Mouse (Mus musculus): ENCODE results near the gene Eddm3b. TPM values are rescaled to one million over a fixed set of nuclear protein-coding genes. Genes with fewer than 3 reads are reported as not detected.

The Eddm3b gene
- polyA plus RNA-seq (2015; fragmentation: Nextera tagmentation; extraction: Ambion mirVana), result 2.0 and 2.8 TPM in 2 replicates

GRCm38 (mm10) chr14:51113916-51114560 is at the start of gene Eddm3b:
Gene Eddm3b (plus strand): TSS chr14:51114426.
- ATAC-seq (replicated peaks; ENCODE audit: low FRiP score, low read depth), result peak; percentile 71
- DNase-seq (ENCODE audit: low spot score), result peak; percentile 53
- Histone ChIP-seq H3K27ac (peak within 1 kb of the TSS; percentile 42; the same call in 1 of the 2 replicates), H3K27me3 (ENCODE audit: insufficient read depth, low read length) (no peaks in the 10 kb centered on the region), H3K9ac (ENCODE audit: low read depth, low read length) (no peak within 1 kb of the TSS), H3K4me1 (replicated peaks; ENCODE audit: insufficient read depth, low read length) (no peaks in the 10 kb centered on the region), H3K4me3 (replicated peaks; ENCODE audit: low read depth, low read length) (no peak within 1 kb of the TSS), H3K36me3 (ENCODE audit: insufficient read depth, low read length) (no peaks in the 10 kb centered on the region), H3K4me2 (ENCODE audit: low read length) (no peak within 1 kb of the TSS), H3K9me3 (replicated peaks; ENCODE audit: low read length) (no peaks in the 10 kb centered on the region)
- no peak for TF ChIP-seq CTCF (IDR thresholded peaks at IDR 0.05; ENCODE audit: low read depth)
- 22% methylated on average over 12 of the region's 12 CpGs for WGBS

GRCm38 (mm10) chr14:51068956-51069355 is 45.3 kb upstream of the Eddm3b start:
- Histone ChIP-seq H3K4me3 (replicated peaks; ENCODE audit: low read depth, low read length) (no peak overlapping the region), H3K9ac (ENCODE audit: low read depth, low read length) (no peak overlapping the region), H3K36me3 (ENCODE audit: insufficient read depth, low read length) (no peaks in the 10 kb centered on the region), H3K9me3 (replicated peaks; ENCODE audit: low read length) (no peaks in the 10 kb centered on the region), H3K27me3 (ENCODE audit: insufficient read depth, low read length) (no peaks in the 10 kb centered on the region), H3K27ac (no peak overlapping the region), H3K4me1 (replicated peaks; ENCODE audit: insufficient read depth, low read length) (peaks cover 8% of the 10 kb centered on the region; the same call in 1 of the 2 replicates), H3K4me2 (ENCODE audit: low read length) (no peak overlapping the region)
- peak; percentile 77 for DNase-seq (ENCODE audit: low spot score)
- TF ChIP-seq CTCF (IDR thresholded peaks at IDR 0.05; ENCODE audit: low read depth), result no peak
- no peak for ATAC-seq (replicated peaks; ENCODE audit: low FRiP score, low read depth)
- WGBS, result 60% methylated on average over 5 of the region's 5 CpGs

- DNase-seq (ENCODE audit: low spot score), result peak; percentile 58
- WGBS, result 92% methylated on average over 2 of the region's 2 CpGs
Observed at GRCm38 (mm10) chr14:51069617-51070016, 44.6 kb upstream of the Eddm3b start.

GRCm38 (mm10) chr14:51074335-51074734 is 39.9 kb upstream of the Eddm3b start, which contains the start of gene Olfr750:
Gene Olfr750 (minus strand): TSS chr14:51074435.
- no peaks in the 10 kb centered on the region for H3K4me1 ChIP-seq (replicated peaks; ENCODE audit: insufficient read depth, low read length)
- no peaks in the 10 kb centered on the region for H3K27me3 ChIP-seq (ENCODE audit: insufficient read depth, low read length)
- H3K4me2 ChIP-seq (ENCODE audit: low read length), result no peak within 1 kb of the TSS
- no peaks in the 10 kb centered on the region for H3K36me3 ChIP-seq (ENCODE audit: insufficient read depth, low read length)
- no peak within 1 kb of the TSS for H3K4me3 ChIP-seq (replicated peaks; ENCODE audit: low read depth, low read length)
- H3K9ac ChIP-seq (ENCODE audit: low read depth, low read length), result no peak within 1 kb of the TSS
- H3K9me3 ChIP-seq (replicated peaks; ENCODE audit: low read length), result no peaks in the 10 kb centered on the region
- 84% methylated on average over 3 of the region's 3 CpGs for WGBS
- no peak within 1 kb of the TSS for H3K27ac ChIP-seq
- no peak for DNase-seq (ENCODE audit: low spot score)
- no peak for ATAC-seq (replicated peaks; ENCODE audit: low FRiP score, low read depth)
- TF ChIP-seq CTCF (IDR thresholded peaks at IDR 0.05; ENCODE audit: low read depth), result no peak

More at GRCm38 (mm10) chr14:51069617-51070016, 44.6 kb upstream of the Eddm3b start:
- H3K27me3 ChIP-seq (ENCODE audit: insufficient read depth, low read length), result no peaks in the 10 kb centered on the region
- no peak for ATAC-seq (replicated peaks; ENCODE audit: low FRiP score, low read depth)
- no peak overlapping the region for H3K27ac ChIP-seq
- peak; percentile 53 for TF ChIP-seq CTCF (IDR thresholded peaks at IDR 0.05; ENCODE audit: low read depth)
- no peaks in the 10 kb centered on the region for H3K9me3 ChIP-seq (replicated peaks; ENCODE audit: low read length)
- no peak overlapping the region for H3K4me3 ChIP-seq (replicated peaks; ENCODE audit: low read depth, low read length)
- H3K4me1 ChIP-seq (replicated peaks; ENCODE audit: insufficient read depth, low read length), result peaks cover 8% of the 10 kb centered on the region; the same call in 1 of the 2 replicates
- H3K9ac ChIP-seq (ENCODE audit: low read depth, low read length), result no peak overlapping the region
- H3K36me3 ChIP-seq (ENCODE audit: insufficient read depth, low read length), result no peaks in the 10 kb centered on the region
- no peak overlapping the region for H3K4me2 ChIP-seq (ENCODE audit: low read length)

GRCm38 (mm10) chr14:51079180-51079579 is 35.0 kb upstream of the Eddm3b start:
- 85% methylated on average over 1 of the region's 1 CpGs for WGBS
- no peak for DNase-seq (ENCODE audit: low spot score)
- Histone ChIP-seq H3K27me3 (ENCODE audit: insufficient read depth, low read length) (no peaks in the 10 kb centered on the region), H3K9me3 (replicated peaks; ENCODE audit: low read length) (no peaks in the 10 kb centered on the region), H3K9ac (ENCODE audit: low read depth, low read length) (no peak overlapping the region), H3K4me1 (replicated peaks; ENCODE audit: insufficient read depth, low read length) (peaks cover 5% of the 10 kb centered on the region; the same call in 1 of the 2 replicates), H3K4me2 (ENCODE audit: low read length) (no peak overlapping the region), H3K27ac (no peak overlapping the region), H3K4me3 (replicated peaks; ENCODE audit: low read depth, low read length) (no peak overlapping the region), H3K36me3 (ENCODE audit: insufficient read depth, low read length) (no peaks in the 10 kb centered on the region)
- ATAC-seq (replicated peaks; ENCODE audit: low FRiP score, low read depth), result no peak
- no peak for TF ChIP-seq CTCF (IDR thresholded peaks at IDR 0.05; ENCODE audit: low read depth)

- no peak overlapping the region for H3K9ac ChIP-seq (ENCODE audit: low read depth, low read length)
- ATAC-seq (replicated peaks; ENCODE audit: low FRiP score, low read depth), result no peak
Observed at GRCm38 (mm10) chr14:51081035-51081434, 33.2 kb upstream of the Eddm3b start.

More at GRCm38 (mm10) chr14:51081035-51081434, 33.2 kb upstream of the Eddm3b start:
- H3K4me2 ChIP-seq (ENCODE audit: low read length), result no peak overlapping the region
- DNase-seq (ENCODE audit: low spot score), result no peak
- peaks cover 5% of the 10 kb centered on the region; the same call in 1 of the 2 replicates for H3K4me1 ChIP-seq (replicated peaks; ENCODE audit: insufficient read depth, low read length)
- WGBS, result 89% methylated on average over 2 of the region's 2 CpGs
- H3K4me3 ChIP-seq (replicated peaks; ENCODE audit: low read depth, low read length), result no peak overlapping the region
- H3K27ac ChIP-seq, result no peak overlapping the region
- no peaks in the 10 kb centered on the region for H3K27me3 ChIP-seq (ENCODE audit: insufficient read depth, low read length)
- H3K36me3 ChIP-seq (ENCODE audit: insufficient read depth, low read length), result no peaks in the 10 kb centered on the region
- TF ChIP-seq CTCF (IDR thresholded peaks at IDR 0.05; ENCODE audit: low read depth), result no peak
- H3K9me3 ChIP-seq (replicated peaks; ENCODE audit: low read length), result no peaks in the 10 kb centered on the region

All from kidney, postnatal 0 days (tissue).